ENCODE assay signal across 21 mouse cellular contexts in the genomic region with DNA sequence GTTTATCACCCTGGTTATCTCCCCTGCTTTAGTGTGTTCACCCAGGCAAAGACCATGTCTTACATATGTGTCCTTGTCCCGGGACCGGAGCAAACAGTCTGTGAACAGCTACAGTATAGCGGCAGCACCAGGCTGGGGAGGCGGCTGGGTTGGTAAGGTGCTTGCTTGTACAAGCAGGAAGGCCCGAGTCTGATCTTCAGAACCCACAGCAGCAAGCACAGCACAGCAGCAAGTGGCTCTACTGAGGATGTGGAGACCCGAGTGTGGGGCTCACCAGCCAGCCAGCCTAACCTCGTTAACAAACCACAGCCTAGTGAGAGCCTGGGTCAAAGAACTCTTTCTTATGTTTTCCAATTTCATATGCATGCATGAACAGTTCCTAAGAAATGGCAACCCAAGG. TPM values are rescaled to one million over a fixed set of nuclear protein-coding genes. Genes with fewer than 3 reads are reported as not detected.
DNase-seq lines count a peak whose midpoint lies in the region; TF ChIP-seq lines count a peak whose summit lies in the region.
"Had no signal": no experiment of that assay in that cellular context is flagged by ENCODE, and none has a peak within 500 bp of the region (broad histone marks: within the 10 kb centered on the region; RNA-seq: fewer than 3 reads in every experiment).

No protein-coding gene starts in this region.

- H3K27me3 ChIP-seq in kidney, adult 2 months (replicated peaks; ENCODE audit: control insufficient read depth, insufficient read depth, low read length) = no peaks in the 10 kb centered on the region
- H3K27me3 ChIP-seq: CH12.LX; embryonic facial prominence, embryonic 12.5 days; forebrain, embryonic 15.5 days; heart, embryonic 15.5 days; hindbrain, embryonic 15.5 days had no signal

- H3K4me3 ChIP-seq in kidney, adult 2 months (ENCODE audit: insufficient read depth, low read depth, low read length) = no peak overlapping the region
- H3K4me3 ChIP-seq: embryonic facial prominence, embryonic 12.5 days; forebrain, embryonic 15.5 days; heart, adult 2 months; heart, embryonic 15.5 days; hindbrain, embryonic 15.5 days had no signal

- no peaks in the 10 kb centered on the region for H3K36me3 ChIP-seq in kidney, adult 2 months (ENCODE audit: control insufficient read depth, insufficient read depth, low read length)
- H3K36me3 ChIP-seq: embryonic facial prominence, embryonic 12.5 days; forebrain, embryonic 15.5 days; heart, embryonic 15.5 days; hindbrain, embryonic 15.5 days had no signal

- TF ChIP-seq CTCF in kidney, adult 2 months (conservative IDR thresholded peaks at IDR 0.05; ENCODE audit: insufficient read depth, insufficient read length, low read depth, low read length) = no peak

- no peak overlapping the region for H3K27ac ChIP-seq in kidney, adult 2 months (ENCODE audit: insufficient read depth, low read depth, low read length)
- H3K27ac ChIP-seq: embryonic facial prominence, embryonic 12.5 days; forebrain, embryonic 15.5 days; heart, adult 2 months; heart, embryonic 15.5 days; hindbrain, embryonic 15.5 days had no signal

- DNase-seq in CD4-positive helper T cell, adult 2 months (ENCODE audit: low read depth, low spot score) = peak; percentile 12
- DNase-seq in T-cell, adult 2 months (ENCODE audit: low spot score) = peak; percentile 7
- DNase-seq in thymus, postnatal 0 days (ENCODE audit: low spot score) = peak; percentile 76
- peak; percentile 54 to 71 for DNase-seq in thymus, postnatal 36 days
- no peak for DNase-seq in Muller cell, postnatal 12 days (ENCODE audit: inconsistent ontology term)
- DNase-seq in kidney, adult 2 months = no peak
- DNase-seq in right cerebral cortex, postnatal 4 days = no peak
- DNase-seq: adrenal gland, adult 8-10 months; adrenal gland, postnatal 36 days; cerebellum, adult 2 months; cerebellum, postnatal 25 days; gastrocnemius, postnatal 10 days; heart, adult 2 months; heart, postnatal 14 days had no signal

- TF ChIP-seq POLR2A in kidney, adult 2 months (IDR thresholded peaks at IDR 0.05; ENCODE audit: low read depth, low read length) = no peak

- H3K4me1 ChIP-seq in kidney, adult 2 months (ENCODE audit: control insufficient read depth, insufficient read depth, low read length) = no peaks in the 10 kb centered on the region
- H3K4me1 ChIP-seq: embryonic facial prominence, embryonic 12.5 days; forebrain, embryonic 15.5 days; hindbrain, embryonic 15.5 days had no signal

- 80% methylated on average over 7 of the region's 7 CpGs for WGBS in kidney, adult 2 months

RNA-seq across cellular contexts. Expression of a gene that starts 23.3 kb away (rescaled TPM):
- 20.7 and 24.0 TPM in 2 replicates for polyA plus RNA-seq in thymus, postnatal 0 days (2015; fragmentation: Nextera tagmentation; extraction: Ambion mirVana)
- polyA plus RNA-seq in kidney, adult 2 months (2012; rRNA removed) = 2.8 and 3.4 TPM in 2 replicates
- polyA plus RNA-seq: heart, adult 2 months; heart, embryonic 11.5 days had no signal

RNA-seq across cellular contexts. Expression of a gene that starts 30.4 kb away (rescaled TPM):
- 3.4 and 4.6 TPM in 2 replicates for polyA plus RNA-seq in thymus, postnatal 0 days (2015; fragmentation: Nextera tagmentation; extraction: Ambion mirVana)
- polyA plus RNA-seq in kidney, adult 2 months (2012; rRNA removed) = 41.4 and 56.0 TPM in 2 replicates
- polyA plus RNA-seq: embryonic facial prominence, embryonic 12.5 days; heart, adult 2 months; heart, embryonic 11.5 days; hindbrain, embryonic 11.5 days had no signal

Comparison
In these comparisons a context has a peak if more than half of its experiments do, and no peak if none do; other contexts are left out.
1. DNase-seq: peak in CD4-positive helper T cell, adult 2 months (single experiment), T-cell, adult 2 months (single experiment), thymus, postnatal 0 days (single experiment) and thymus, postnatal 36 days (2 of 2); none in Muller cell, postnatal 12 days (single experiment), kidney, adult 2 months (single experiment) and right cerebral cortex, postnatal 4 days (single experiment).